Mouse (Mus musculus) ES-Bruce4 (cell line): ENCODE measurements around the gene Med7.

ENCODE experiments used
- CTCF ChIP-seq: IDR thresholded peaks from one replicate; pipeline ENCODE4 v1.8.1; 2011; ENCODE audit warnings: low read depth, low read length
- POLR2A ChIP-seq: IDR thresholded peaks from one replicate; pipeline ENCODE4 v1.8.1; 2011; ENCODE audit warnings: low read length; ENCODE audit not compliant: insufficient read depth

GRCm38 (mm10) chr11:46488650-46489049 is 51.9 kb downstream of the Med7 start:
- TF ChIP-seq POLR2A (no peak), CTCF (no peak)
